ENCODE assay signal across 13 mouse cellular contexts in genomic region chr2:179648573-179649263, GRCm38 (mm10).
DNase-seq lines count a peak whose midpoint lies in the region; TF ChIP-seq lines count a peak whose summit lies in the region.
"Had no signal": no experiment of that assay in that cellular context is flagged by ENCODE, and none has a peak within 500 bp of the region (broad histone marks: within the 10 kb centered on the region; RNA-seq: fewer than 3 reads in every experiment).

No protein-coding gene starts in this region.

- no peaks in the 10 kb centered on the region; the same call in 1 of the 2 replicates for H3K4me1 ChIP-seq in bone marrow, adult 2 months (ENCODE audit: control insufficient read depth, insufficient read depth, low read length)
- H3K4me1 ChIP-seq: limb, embryonic 13.5 days had no signal

- no peaks in the 10 kb centered on the region for H3K36me3 ChIP-seq in macrophage (ENCODE audit: inconsistent target)
- H3K36me3 ChIP-seq: G1E; hindbrain, embryonic 15.5 days; limb, embryonic 13.5 days had no signal

- WGBS in bone marrow, adult 2 months: 53% methylated on average over 20 of the region's 20 CpGs
- WGBS in macrophage (ENCODE audit: missing documents): 52% methylated on average over 20 of the region's 20 CpGs

- peak overlapping the region; percentile 39 for H3K4me3 ChIP-seq in layer of hippocampus, adult 2 months
- H3K4me3 ChIP-seq in bone marrow, adult 2 months (replicated peaks; ENCODE audit: control insufficient read depth, low read depth, low read length): peak overlapping the region; percentile 30
- H3K4me3 ChIP-seq in macrophage (ENCODE audit: inconsistent target): no peak overlapping the region
- H3K4me3 ChIP-seq: hindbrain, embryonic 15.5 days; limb, embryonic 13.5 days had no signal

- no peaks in the 10 kb centered on the region for H3K79me2 ChIP-seq in macrophage (ENCODE audit: inconsistent target)

- no peak for TF ChIP-seq CTCF in layer of hippocampus, adult 2 months (conservative IDR thresholded peaks at IDR 0.05)
- TF ChIP-seq CTCF in bone marrow, adult 2 months (IDR thresholded peaks at IDR 0.05; ENCODE audit: control insufficient read depth, insufficient read depth, low read length): no peak

- no peak for DNase-seq in layer of hippocampus, adult 2 months (ENCODE audit: low spot score in 2 of 2)
- no peak for DNase-seq in layer of hippocampus, postnatal 14 days (ENCODE audit: low spot score in 2 of 2)
- DNase-seq in CD4-positive, CD25-positive, alpha-beta regulatory T cell, adult 2 months (ENCODE audit: low read depth, low spot score): peak; percentile 55
- DNase-seq in adrenal gland, postnatal 36 days: no peak
- no peak for DNase-seq in adrenal gland, postnatal 25 days
- DNase-seq in embryo, embryonic 10 days (ENCODE audit: low spot score): no peak
- DNase-seq: adrenal gland, adult 2 months; layer of hippocampus, adult 9-11 months had no signal

- H3K27ac ChIP-seq in layer of hippocampus, adult 2 months: no peak overlapping the region
- H3K27ac ChIP-seq in bone marrow, adult 2 months (ENCODE audit: control insufficient read depth, insufficient read depth, low read depth, low read length, poor library complexity): no peak overlapping the region
- H3K27ac ChIP-seq in macrophage: peak overlapping the region; percentile 2; the same call in 1 of the 2 replicates
- H3K27ac ChIP-seq: hindbrain, embryonic 15.5 days; limb, embryonic 13.5 days had no signal

- TF ChIP-seq POLR2A in bone marrow, adult 2 months (IDR thresholded peaks at IDR 0.05; ENCODE audit: borderline replicate concordance, control insufficient read depth, low read depth, low read length): no peak
